Mouse (Mus musculus) limb, embryonic 14.5 days (tissue): ENCODE results near the gene Hrasls5. TPM values are rescaled to one million over a fixed set of nuclear protein-coding genes. Genes with fewer than 3 reads are reported as not detected.

Source experiments
- ATAC-seq: fragments of 200-750 bp; cut with Nextera tagmentation; 2 replicates; pipeline ENCODE4 v1.8.0; 2017; ENCODE audit warnings: low read depth, moderate number of reproducible peaks, moderate TSS enrichment; ENCODE audit not compliant: low FRiP score
- DNase-seq: peaks from one replicate; pipeline ENCODE4 v3.0.0-alpha.2; 2015; ENCODE audit warnings: low spot score
- H3K27ac ChIP-seq: fragments of 300-500 bp; sonication (generic); replicated peaks from 2 replicates; pipeline ENCODE4 v1.5.1; 2014; ENCODE audit warnings: low read depth, mild to moderate bottlenecking, low read length, moderate library complexity, mixed read lengths
- H3K27me3 ChIP-seq: fragments of 300-500 bp; sonication (generic); 2 replicates; pipeline ENCODE4 v1.6.1; 2014; ENCODE audit warnings: low read length, mixed read lengths; ENCODE audit not compliant: control insufficient read depth, insufficient read depth
- H3K36me3 ChIP-seq: fragments of 300-500 bp; sonication (generic); 2 replicates; pipeline ENCODE4 v1.6.1; 2014; ENCODE audit warnings: mild to moderate bottlenecking, low read length, moderate library complexity, mixed read lengths; ENCODE audit not compliant: control insufficient read depth, insufficient read depth
- H3K4me1 ChIP-seq: fragments of 300-500 bp; sonication (generic); 2 replicates; pipeline ENCODE4 v1.6.1; 2014; ENCODE audit warnings: antibody characterized with exemption, low read length, mixed read lengths; ENCODE audit not compliant: control insufficient read depth, insufficient read depth
- H3K4me2 ChIP-seq: fragments of 300-500 bp; sonication (generic); replicated peaks from 2 replicates; pipeline ENCODE4 v1.6.1; 2014; ENCODE audit warnings: low read depth, mild to moderate bottlenecking, low read length, moderate library complexity; ENCODE audit not compliant: severe bottlenecking
- H3K4me3 ChIP-seq: fragments of 300-500 bp; sonication (generic); replicated peaks from 2 replicates; pipeline ENCODE4 v1.5.1; 2014; ENCODE audit warnings: low read length
- H3K9ac ChIP-seq: fragments of 300-500 bp; sonication (generic); 2 replicates; pipeline ENCODE4 v1.6.1; 2014; ENCODE audit warnings: mild to moderate bottlenecking, low read depth, low read length, moderate library complexity; ENCODE audit not compliant: severe bottlenecking
- H3K9me3 ChIP-seq: fragments of 300-500 bp; sonication (generic); 2 replicates; pipeline ENCODE4 v1.6.1; 2016; ENCODE audit warnings: low read length; ENCODE audit not compliant: control insufficient read depth
- POLR2A ChIP-seq: fragments of 200-500 bp; IDR thresholded peaks from 2 replicates; pipeline ENCODE4 v1.8.0; 2012; ENCODE audit warnings: inconsistent platforms, mild to moderate bottlenecking, moderate library complexity, borderline replicate concordance; ENCODE audit not compliant: insufficient read depth, insufficient read length; ENCODE audit errors: extremely low read depth
- WGBS: fragments of 180-500 bp; shearing (Covaris S2); extraction: QIAGEN DNeasy Blood & Tissue Kit; methylation state at CpG from one replicate; pipeline ENCODE4 v1.1.7; 2014; 5-methylcytosine and 5-hydroxymethylcytosine counted together
- polyA plus RNA-seq, 2 experiments: library from polyadenylated mRNA; depleted of rRNA in 1 of 2; stranded (reverse) in 1 of 2; unstranded in 1 of 2; fragments of >200 nt; fragmentation: Nextera tagmentation in 1 of 2; extraction: Ambion mirVana in 1 of 2; gene quantifications; 2 replicates each; pipeline versions ENCODE4 v1.2.1 to v1.2.3; 2012 to 2014

The Hrasls5 gene
- polyA plus RNA-seq, 2 experiments: not detected

GRCm38 (mm10) chr19:7598481-7598880 lies 13.9 kb upstream of the Hrasls5 start:
- Histone ChIP-seq H3K4me2 (no peak overlapping the region), H3K36me3 (no peaks in the 10 kb centered on the region), H3K27me3 (no peaks in the 10 kb centered on the region), H3K27ac (no peak overlapping the region), H3K4me1 (no peaks in the 10 kb centered on the region), H3K9ac (no peak overlapping the region), H3K9me3 (no peaks in the 10 kb centered on the region), H3K4me3 (no peak overlapping the region)
- 53% methylated on average over 4 of the region's 4 CpGs for WGBS
- no peak for TF ChIP-seq POLR2A
- DNase-seq (no peak), ATAC-seq (no peak)

- no peaks in the 10 kb centered on the region for H3K36me3 ChIP-seq
- H3K27ac ChIP-seq: no peak overlapping the region
- H3K4me3 ChIP-seq: no peak overlapping the region
- 76% methylated on average over 4 of the region's 4 CpGs for WGBS
- TF ChIP-seq POLR2A: no peak
- no peak overlapping the region for H3K4me2 ChIP-seq
- no peaks in the 10 kb centered on the region for H3K27me3 ChIP-seq
- no peak overlapping the region for H3K9ac ChIP-seq
- H3K4me1 ChIP-seq: peaks cover 4% of the 10 kb centered on the region; the same call in 1 of the 2 replicates
- no peak for DNase-seq
- no peak for ATAC-seq
- no peaks in the 10 kb centered on the region for H3K9me3 ChIP-seq
Measured at GRCm38 (mm10) chr19:7601551-7601950, 10.8 kb upstream of the Hrasls5 start.

GRCm38 (mm10) chr19:7604107-7604506 lies 8.2 kb upstream of the Hrasls5 start:
- H3K9ac ChIP-seq: no peak overlapping the region
- no peaks in the 10 kb centered on the region for H3K9me3 ChIP-seq
- no peak for DNase-seq
- H3K4me1 ChIP-seq: peaks cover 16% of the 10 kb centered on the region
- no peaks in the 10 kb centered on the region for H3K27me3 ChIP-seq
- no peak for ATAC-seq
- no peak overlapping the region for H3K4me3 ChIP-seq
- H3K36me3 ChIP-seq: no peaks in the 10 kb centered on the region
- WGBS: 92% methylated on average over 10 of the region's 10 CpGs
- H3K4me2 ChIP-seq: no peak overlapping the region
- no peak for TF ChIP-seq POLR2A
- no peak overlapping the region for H3K27ac ChIP-seq

- TF ChIP-seq POLR2A: no peak
- no peak overlapping the region for H3K27ac ChIP-seq
- ATAC-seq (no peak), DNase-seq (no peak)
- no peaks in the 10 kb centered on the region for H3K36me3 ChIP-seq
- peaks cover 16% of the 10 kb centered on the region for H3K4me1 ChIP-seq
- no peak overlapping the region for H3K4me2 ChIP-seq
- H3K9ac ChIP-seq: no peak overlapping the region
- no peak overlapping the region for H3K4me3 ChIP-seq
- H3K9me3 ChIP-seq: no peaks in the 10 kb centered on the region
- H3K27me3 ChIP-seq: no peaks in the 10 kb centered on the region
Measured at GRCm38 (mm10) chr19:7605013-7605412, 7.3 kb upstream of the Hrasls5 start.

- 5% methylated on average over 15 of the region's 15 CpGs for WGBS
- Histone ChIP-seq H3K4me3 (peak overlapping the region; percentile 26), H3K4me1 (peaks cover 16% of the 10 kb centered on the region), H3K27me3 (no peaks in the 10 kb centered on the region), H3K9ac (peak overlapping the region; percentile 31; the same call in 1 of the 2 replicates), H3K9me3 (no peaks in the 10 kb centered on the region), H3K4me2 (peak overlapping the region; percentile 69), H3K27ac (peak overlapping the region; percentile 78), H3K36me3 (no peaks in the 10 kb centered on the region)
- peak; percentile 81 for DNase-seq
- no peak for TF ChIP-seq POLR2A
- ATAC-seq: peak; percentile 77
Measured at GRCm38 (mm10) chr19:7605930-7606783, 6.2 kb upstream of the Hrasls5 start.
